Mouse (Mus musculus) gastrocnemius, adult 8-10 months (tissue): Measurements from ENCODE around the gene Vsig2. TPM values are rescaled to one million over a fixed set of nuclear protein-coding genes. Genes with fewer than 3 reads are reported as not detected.

Source experiments
- DNase-seq, 2 experiments: peaks; one replicate each; pipeline ENCODE4 v3.0.0; 2022; ENCODE audit warnings: low spot score in 2 of 2
- total RNA-seq, 4 experiments: library from RNA; stranded (reverse); gene quantifications; 2 replicates each; pipeline ENCODE4 v1.2.4; 2022

Vsig2 gene
- total RNA-seq, 4 experiments from 2014 or later: 0.70 to 2.1 (median 0.78) TPM

- DNase-seq: no peak
Observed at GRCm38 (mm10) chr9:37530888-37531705, 8.0 kb upstream of the Vsig2 start.

GRCm38 (mm10) chr9:37536851-37537250 is 2.2 kb upstream of the Vsig2 start:
- DNase-seq: no peak

- no peak for DNase-seq
Observed at GRCm38 (mm10) chr9:37537658-37538250, 1.3 kb upstream of the Vsig2 start.

GRCm38 (mm10) chr9:37540226-37540625 is 1.2 kb downstream of the Vsig2 start:
- DNase-seq: no peak

GRCm38 (mm10) chr9:37540701-37541575 is 1.9 kb downstream of the Vsig2 start:
- no peak for DNase-seq

- no peak for DNase-seq
Observed at GRCm38 (mm10) chr9:37541851-37542642, 3.0 kb downstream of the Vsig2 start.

GRCm38 (mm10) chr9:37543869-37544440 is 4.9 kb downstream of the Vsig2 start:
- DNase-seq: no peak

- peak in 1 of 2 experiments; percentile 44 for DNase-seq
Observed at GRCm38 (mm10) chr9:37544447-37545165, 5.6 kb downstream of the Vsig2 start.

GRCm38 (mm10) chr9:37545166-37545610 is 6.1 kb downstream of the Vsig2 start:
- no peak for DNase-seq

- no peak for DNase-seq
Observed at GRCm38 (mm10) chr9:37545847-37546452, 6.9 kb downstream of the Vsig2 start.

GRCm38 (mm10) chr9:37546889-37547288 is 7.8 kb downstream of the Vsig2 start:
- DNase-seq: no peak

GRCm38 (mm10) chr9:37550435-37550834 is 11.4 kb downstream of the Vsig2 start:
- DNase-seq: no peak

GRCm38 (mm10) chr9:37551751-37552531 is 12.9 kb downstream of the Vsig2 start:
- DNase-seq: no peak

GRCm38 (mm10) chr9:37552536-37553293 is 13.7 kb downstream of the Vsig2 start, which contains the start of gene Nrgn:
Nrgn (minus strand) TSS chr9:37552904.
- peak in 1 of 2 experiments; percentile 44 for DNase-seq

- no peak for DNase-seq
Observed at GRCm38 (mm10) chr9:37554279-37554678, 15.2 kb downstream of the Vsig2 start.

- DNase-seq: no peak
Observed at GRCm38 (mm10) chr9:37554838-37555748, 16.0 kb downstream of the Vsig2 start, which contains the start of gene Siae. Siae (plus strand) TSS chr9:37555698.

- no peak for DNase-seq
Observed at GRCm38 (mm10) chr9:37556366-37556765, 17.3 kb downstream of the Vsig2 start.
